In genomic region chr9:85449493-85449892, GRCm38 (mm10) we compare ENCODE assay signal across 19 mouse cellular contexts.
"Had no signal": no experiment of that assay in that cellular context is flagged by ENCODE, and none has a peak within 500 bp of the region (broad histone marks: within the 10 kb centered on the region; RNA-seq: fewer than 3 reads in every experiment).

No protein-coding gene starts in this region.

- H3K27ac ChIP-seq: kidney, postnatal 0 days; layer of hippocampus, adult 2 months; liver, embryonic 13.5 days; midbrain, embryonic 10.5 days; midbrain, embryonic 13.5 days; neural tube, embryonic 13.5 days; stomach, embryonic 15.5 days had no signal

- H3K36me3 ChIP-seq: liver, embryonic 13.5 days; midbrain, embryonic 10.5 days; midbrain, embryonic 13.5 days; neural tube, embryonic 13.5 days; stomach, embryonic 15.5 days had no signal

- H3K9me3 ChIP-seq: liver, embryonic 13.5 days; midbrain, embryonic 10.5 days; midbrain, embryonic 13.5 days; neural tube, embryonic 13.5 days; stomach, embryonic 15.5 days had no signal

- DNase-seq: kidney, adult 2 months; kidney, postnatal 25 days; layer of hippocampus, adult 9-11 months; liver, embryonic 13.5 days; lung, embryonic 14.5 days; retina, postnatal 1 day; right cerebral cortex, postnatal 25 days; spleen, adult 18-20 months; thymus, postnatal 14 days; thymus, postnatal 4 days had no signal

- H3K9ac ChIP-seq: liver, embryonic 13.5 days; lung, embryonic 14.5 days; midbrain, embryonic 13.5 days; neural tube, embryonic 13.5 days; stomach, embryonic 15.5 days had no signal

- H3K27me3 ChIP-seq: liver, embryonic 13.5 days; midbrain, embryonic 13.5 days; neural tube, embryonic 13.5 days; stomach, embryonic 15.5 days had no signal

- ATAC-seq: intestine, postnatal 0 days; lung, postnatal 0 days; midbrain, embryonic 13.5 days had no signal

- H3K4me3 ChIP-seq: layer of hippocampus, adult 2 months; liver, embryonic 13.5 days; midbrain, embryonic 10.5 days; midbrain, embryonic 13.5 days; myocyte; neural tube, embryonic 13.5 days; stomach, embryonic 15.5 days had no signal

- H3K4me1 ChIP-seq: liver, embryonic 13.5 days; midbrain, embryonic 10.5 days; midbrain, embryonic 13.5 days; neural tube, embryonic 13.5 days; stomach, embryonic 15.5 days had no signal
